Mouse (Mus musculus): ENCODE data around the gene Ebf3. TPM values are rescaled to one million over a fixed set of nuclear protein-coding genes. Genes with fewer than 3 reads are reported as not detected.

Ebf3 gene
- total RNA-seq, 1 experiment from 2014 or later = not detected

- ATAC-seq (replicated peaks in 1 of 2; ENCODE audit: insufficient read depth in 1 of 2, low FRiP score in 2 of 2, low TSS enrichment in 1 of 2, low read depth in 1 of 2, poor library complexity in 2 of 2, severe bottlenecking in 2 of 2) = no peak
These were observed 159.6 kb downstream of the Ebf3 start for GRCm38 (mm10) chr7:137154623-137155022.

GRCm38 (mm10) chr7:137151854-137152253, 162.4 kb downstream of the Ebf3 start:
- no peak for ATAC-seq (replicated peaks in 1 of 2; ENCODE audit: insufficient read depth in 1 of 2, low FRiP score in 2 of 2, low TSS enrichment in 1 of 2, low read depth in 1 of 2, poor library complexity in 2 of 2, severe bottlenecking in 2 of 2)

GRCm38 (mm10) chr7:137147101-137147500, 167.1 kb downstream of the Ebf3 start:
- ATAC-seq (replicated peaks in 1 of 2; ENCODE audit: insufficient read depth in 1 of 2, low FRiP score in 2 of 2, low TSS enrichment in 1 of 2, low read depth in 1 of 2, poor library complexity in 2 of 2, severe bottlenecking in 2 of 2) = no peak

Other genes with a start within 250 kb of the Ebf3 start
- gene 9430038I01Rik, start 96.3 kb upstream of the Ebf3 start, total RNA-seq (2017) = 15.9 and 21.2 TPM in 2 replicates
- gene Glrx3, start 123.2 kb upstream of the Ebf3 start, total RNA-seq (2017) = 136 and 167 TPM in 2 replicates

All from hematopoietic stem cell, adult 5-6 weeks (primary cell).